Mouse (Mus musculus) cortical plate, adult 2 months (tissue): ENCODE data around the gene Arpc2.

Experiments
- CTCF ChIP-seq: fragments of 200-500 bp; IDR thresholded peaks from 2 replicates; pipeline ENCODE4 v1.5.1; 2011; ENCODE audit warnings: mild to moderate bottlenecking, control low read depth, low read length; ENCODE audit not compliant: insufficient read depth; ENCODE audit errors: extremely low read depth
- POLR2A ChIP-seq: fragments of 200-500 bp; IDR thresholded peaks from 2 replicates; pipeline ENCODE4 v1.6.1; 2011; ENCODE audit warnings: mild to moderate bottlenecking, low read length, control low read depth; ENCODE audit not compliant: insufficient read depth; ENCODE audit errors: extremely low read depth

DNA sequence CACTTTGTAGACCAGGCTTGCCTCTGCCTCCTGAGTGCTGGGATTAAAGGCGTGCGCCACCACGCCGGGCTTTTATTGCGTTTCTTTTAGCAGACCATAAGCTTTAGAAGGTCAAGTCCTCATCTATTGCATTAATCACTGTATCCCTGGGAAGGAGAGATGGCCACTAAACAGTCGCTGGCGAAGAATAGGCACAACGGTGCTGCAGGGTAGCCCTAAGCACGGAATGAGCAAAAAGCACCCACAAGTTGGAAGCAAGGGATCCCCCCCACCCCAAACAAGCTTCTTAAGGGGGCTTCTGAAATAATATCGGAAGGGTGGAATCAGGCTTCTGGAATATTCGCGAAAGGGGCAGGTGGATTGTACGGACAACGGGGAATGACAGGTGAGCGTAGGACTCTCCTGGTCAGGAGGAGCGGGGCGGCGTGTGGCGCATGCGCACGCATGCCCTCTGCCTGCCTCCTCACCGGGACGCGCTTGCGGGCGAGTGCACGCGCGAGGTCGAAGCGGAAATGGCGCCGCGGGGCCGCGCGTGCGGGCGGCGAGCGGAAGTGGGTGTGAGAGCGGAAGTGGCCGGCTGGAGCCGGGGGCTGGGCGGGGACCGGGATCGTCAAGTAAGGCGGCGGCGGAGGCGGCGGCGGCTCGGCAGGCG is at the start of gene Arpc2:
- TF ChIP-seq CTCF, result no peak
- peak; percentile 99 for TF ChIP-seq POLR2A
